Mouse (Mus musculus) frontal cortex, postnatal 25 days (tissue): ENCODE data around the gene Riiad1.

Source experiments
- DNase-seq, 2 experiments: peaks; one replicate each; pipeline ENCODE4 v3.0.0; 2022; ENCODE audit warnings: low spot score in 2 of 2

Gene Riiad1

GRCm38 (mm10) chr3:94463926-94464578 is 16.1 kb downstream of the Riiad1 start:
- peak in 1 of 2 experiments; percentile 11 for DNase-seq

GRCm38 (mm10) chr3:94459834-94460233 is 20.3 kb downstream of the Riiad1 start:
- DNase-seq: no peak

- DNase-seq: no peak
Observed at GRCm38 (mm10) chr3:94457055-94457454, 23.1 kb downstream of the Riiad1 start.

GRCm38 (mm10) chr3:94456529-94457000 is 23.6 kb downstream of the Riiad1 start:
- DNase-seq: peak in 1 of 2 experiments; percentile 80

GRCm38 (mm10) chr3:94449377-94449776 is 30.8 kb downstream of the Riiad1 start:
- DNase-seq: no peak

GRCm38 (mm10) chr3:94443597-94443964 is 36.6 kb downstream of the Riiad1 start, which contains the start of gene Oaz3:
Gene Oaz3, minus strand, starts transcription at chr3:94443915.
- no peak for DNase-seq

GRCm38 (mm10) chr3:94442951-94443596 is 37.1 kb downstream of the Riiad1 start, which contains the start of gene Mrpl9:
Gene Mrpl9, plus strand, starts transcription at chr3:94443318.
- peak; percentile 89 to 97 for DNase-seq

GRCm38 (mm10) chr3:94441182-94441581 is 39.0 kb downstream of the Riiad1 start:
- DNase-seq: no peak

GRCm38 (mm10) chr3:94436420-94436819 is 43.7 kb downstream of the Riiad1 start:
- DNase-seq: no peak

- no peak for DNase-seq
Observed at GRCm38 (mm10) chr3:94434305-94434704, 45.8 kb downstream of the Riiad1 start.

GRCm38 (mm10) chr3:94430980-94431379 is 49.2 kb downstream of the Riiad1 start:
- DNase-seq: no peak
